Mouse (Mus musculus) hindbrain, embryonic 14.5 days (tissue): ENCODE results near the gene Aco2. TPM values are rescaled to one million over a fixed set of nuclear protein-coding genes. Genes with fewer than 3 reads are reported as not detected.

ENCODE experiments used
- ATAC-seq: fragments of 200-750 bp; cut with Nextera tagmentation; 2 replicates; pipeline ENCODE4 v1.8.0; 2017; ENCODE audit warnings: moderate number of reproducible peaks, mild to moderate bottlenecking, moderate TSS enrichment, moderate library complexity; ENCODE audit not compliant: low FRiP score
- DNase-seq: peaks from one replicate; pipeline ENCODE4 v3.0.0-alpha.2; 2015; ENCODE audit warnings: low spot score
- H3K27ac ChIP-seq: fragments of 300-500 bp; sonication (generic); 2 replicates; pipeline ENCODE4 v1.5.1; 2014; ENCODE audit warnings: mild to moderate bottlenecking, moderate library complexity
- H3K27me3 ChIP-seq: fragments of 300-500 bp; sonication (generic); 2 replicates; pipeline ENCODE4 v1.6.1; 2014; ENCODE audit warnings: mild to moderate bottlenecking, low read length, mixed read lengths; ENCODE audit not compliant: control insufficient read depth, insufficient read depth
- H3K36me3 ChIP-seq: fragments of 300-500 bp; sonication (generic); replicated peaks from 2 replicates; pipeline ENCODE4 v1.6.1; 2014; ENCODE audit not compliant: control insufficient read depth, insufficient read depth
- H3K4me1 ChIP-seq: fragments of 300-500 bp; sonication (generic); replicated peaks from 2 replicates; pipeline ENCODE4 v1.6.1; 2014; ENCODE audit warnings: antibody characterized with exemption, low read length, mixed read lengths; ENCODE audit not compliant: control insufficient read depth, insufficient read depth
- H3K4me2 ChIP-seq: fragments of 300-500 bp; sonication (generic); replicated peaks from 2 replicates; pipeline ENCODE4 v1.6.1; 2014; ENCODE audit warnings: mild to moderate bottlenecking, moderate library complexity
- H3K4me3 ChIP-seq: fragments of 300-500 bp; sonication (generic); replicated peaks from 2 replicates; pipeline ENCODE4 v1.5.1; 2014; ENCODE audit warnings: mild to moderate bottlenecking, low read length
- H3K9ac ChIP-seq: fragments of 300-500 bp; sonication (generic); 2 replicates; pipeline ENCODE4 v1.6.1; 2014
- H3K9me3 ChIP-seq: fragments of 300-500 bp; sonication (generic); 2 replicates; pipeline ENCODE4 v1.6.1; 2016; ENCODE audit warnings: low read length; ENCODE audit not compliant: control insufficient read depth
- WGBS: fragments of 180-500 bp; shearing (Covaris S2); extraction: QIAGEN DNeasy Blood & Tissue Kit; methylation state at CpG from one replicate; pipeline ENCODE4 v1.1.7; 2014; 5-methylcytosine and 5-hydroxymethylcytosine counted together
- polyA plus RNA-seq: library from polyadenylated mRNA; unstranded; fragments of >200 nt; fragmentation: Nextera tagmentation; extraction: Ambion mirVana; gene quantifications from 2 replicates; pipeline ENCODE4 v1.2.1, GENCODE M21; 2014

The Aco2 gene
- polyA plus RNA-seq, 1 experiment from 2014 or later, result 252 TPM

DNA sequence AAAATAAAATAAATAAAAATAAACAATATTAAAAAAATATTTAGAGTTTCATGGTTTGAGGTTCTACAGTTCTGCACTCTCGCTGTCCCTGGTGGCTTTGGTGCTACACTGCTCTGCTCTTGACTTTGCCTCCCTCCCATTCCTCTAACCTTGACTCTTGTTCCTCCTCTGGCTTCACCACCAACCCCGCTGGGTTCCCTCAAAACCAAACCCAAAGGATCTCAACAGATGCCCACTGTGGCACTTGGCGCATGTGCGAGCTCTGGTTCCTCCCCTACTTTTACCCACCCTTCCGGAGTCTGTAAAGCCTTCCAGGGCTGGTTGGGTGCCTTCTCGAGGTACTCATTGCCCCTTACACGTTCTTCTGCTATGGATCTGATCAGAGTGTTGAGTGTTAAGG lies 29.8 kb upstream of the Aco2 start:
- no peak for ATAC-seq
- Histone ChIP-seq H3K9ac (no peak overlapping the region), H3K9me3 (no peaks in the 10 kb centered on the region), H3K27ac (no peak overlapping the region), H3K4me2 (no peak overlapping the region), H3K27me3 (no peaks in the 10 kb centered on the region), H3K36me3 (no peaks in the 10 kb centered on the region; the same call in 1 of the 2 replicates), H3K4me1 (peaks cover 7% of the 10 kb centered on the region; the same call in 1 of the 2 replicates), H3K4me3 (no peak overlapping the region)
- WGBS, result 84% methylated on average over 7 of the region's 7 CpGs
- no peak for DNase-seq

DNA sequence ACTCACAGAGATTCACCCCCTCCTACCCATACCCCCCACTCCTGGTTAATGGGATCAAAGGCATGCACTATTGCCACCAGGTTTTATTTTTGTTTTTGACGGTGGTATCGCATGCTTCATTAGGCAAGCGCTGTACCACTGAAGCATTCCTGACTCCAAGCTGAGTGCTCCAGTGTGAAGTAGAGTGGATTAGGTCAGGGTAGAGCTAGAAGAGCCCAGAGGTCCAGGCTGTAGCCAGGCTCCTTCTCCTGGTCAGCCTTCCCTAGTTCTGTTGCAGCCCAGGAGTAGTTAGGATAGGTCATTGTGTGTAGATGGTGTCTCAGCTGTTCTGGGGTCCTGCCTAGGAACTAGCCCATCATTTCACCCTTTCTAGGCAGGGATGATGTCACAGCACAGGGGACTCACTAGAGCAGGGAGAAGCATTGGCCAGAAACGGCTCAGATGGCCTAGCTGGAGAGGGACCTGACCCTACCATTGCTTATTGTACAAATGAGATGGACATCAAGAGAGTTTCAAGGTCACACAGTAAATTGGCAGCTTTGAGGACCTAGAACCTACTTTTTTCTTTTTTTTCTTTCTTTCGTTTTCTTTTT lies 27.0 kb upstream of the Aco2 start:
- no peak overlapping the region for H3K4me3 ChIP-seq
- no peak overlapping the region for H3K4me2 ChIP-seq
- DNase-seq (no peak), ATAC-seq (no peak)
- H3K4me1 ChIP-seq, result no peaks in the 10 kb centered on the region
- H3K9me3 ChIP-seq, result no peaks in the 10 kb centered on the region
- H3K9ac ChIP-seq, result no peak overlapping the region
- no peak overlapping the region for H3K27ac ChIP-seq
- 70% methylated on average over 5 of the region's 5 CpGs for WGBS
- H3K36me3 ChIP-seq, result peaks cover 25% of the 10 kb centered on the region
- H3K27me3 ChIP-seq, result no peaks in the 10 kb centered on the region

DNA sequence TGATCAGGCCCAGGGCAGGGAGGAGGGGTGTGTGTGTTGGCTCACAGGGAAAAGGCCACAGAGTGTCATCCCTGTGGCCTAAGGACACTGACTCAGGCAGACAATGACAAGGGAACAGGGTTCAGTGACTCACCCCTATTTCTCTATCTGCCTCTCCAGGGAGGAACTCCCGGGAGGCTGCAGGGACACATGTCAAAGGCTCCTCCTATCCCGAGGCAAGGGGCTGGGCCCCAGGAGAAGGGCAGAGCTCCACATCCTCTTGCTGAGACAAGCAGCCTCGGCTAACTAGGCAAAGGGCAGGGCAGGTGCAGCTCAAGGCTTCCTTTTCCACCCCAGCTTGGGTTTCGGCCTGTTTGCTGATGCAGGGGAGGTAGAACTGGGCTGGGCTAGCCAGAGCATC lies 26.4 kb upstream of the Aco2 start:
- H3K9ac ChIP-seq, result no peak overlapping the region
- 34% methylated on average over 4 of the region's 4 CpGs for WGBS
- H3K4me1 ChIP-seq, result no peaks in the 10 kb centered on the region
- no peaks in the 10 kb centered on the region for H3K27me3 ChIP-seq
- H3K9me3 ChIP-seq, result no peaks in the 10 kb centered on the region
- H3K36me3 ChIP-seq, result peaks cover 31% of the 10 kb centered on the region
- ATAC-seq (no peak), DNase-seq (no peak)
- no peak overlapping the region for H3K27ac ChIP-seq
- H3K4me2 ChIP-seq, result no peak overlapping the region
- no peak overlapping the region for H3K4me3 ChIP-seq

DNA sequence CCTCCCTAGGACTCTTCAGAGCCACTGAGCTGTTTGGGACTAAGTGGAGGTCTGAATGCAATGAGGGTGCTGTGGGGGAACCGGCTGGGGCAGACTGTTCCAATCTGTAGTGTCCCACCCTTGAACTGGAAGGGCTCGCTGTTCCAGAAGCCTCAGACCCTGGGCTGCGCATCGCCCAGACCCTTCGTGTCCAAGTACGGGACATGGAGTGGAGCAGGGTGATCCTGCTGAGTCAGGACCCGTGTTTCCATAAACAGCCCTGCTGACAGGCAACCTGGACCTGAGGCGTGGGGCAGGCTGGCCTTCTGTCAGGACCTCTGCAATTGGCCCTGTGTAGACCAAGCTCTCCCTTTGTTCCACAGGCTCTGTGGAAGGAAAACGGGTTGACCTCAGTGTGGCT lies 25.4 kb upstream of the Aco2 start:
- 0 out of 2 replicates have a peak, but pooled peaks have one; percentile 27 for ATAC-seq
- WGBS, result 91% methylated on average over 9 of the region's 9 CpGs

GRCm38 (mm10) chr15:81847161-81847560 lies 24.9 kb upstream of the Aco2 start:
- Histone ChIP-seq H3K27me3 (no peaks in the 10 kb centered on the region), H3K9ac (no peak overlapping the region), H3K9me3 (no peaks in the 10 kb centered on the region), H3K27ac (no peak overlapping the region), H3K4me1 (no peaks in the 10 kb centered on the region), H3K36me3 (peaks cover 43% of the 10 kb centered on the region), H3K4me2 (no peak overlapping the region), H3K4me3 (no peak overlapping the region)
- 92% methylated on average over 4 of the region's 4 CpGs for WGBS
- no peak for ATAC-seq
- no peak for DNase-seq

More for the DNA sequence above, 25.4 kb upstream of the Aco2 start:
- Histone ChIP-seq H3K4me2 (no peak overlapping the region), H3K27ac (no peak overlapping the region), H3K9me3 (no peaks in the 10 kb centered on the region), H3K9ac (no peak overlapping the region), H3K36me3 (peaks cover 42% of the 10 kb centered on the region), H3K4me3 (no peak overlapping the region), H3K4me1 (no peaks in the 10 kb centered on the region), H3K27me3 (no peaks in the 10 kb centered on the region)
- DNase-seq, result no peak

- Histone ChIP-seq H3K27ac (no peak overlapping the region), H3K27me3 (no peaks in the 10 kb centered on the region), H3K9ac (no peak overlapping the region), H3K9me3 (no peaks in the 10 kb centered on the region), H3K4me3 (no peak overlapping the region), H3K4me2 (no peak overlapping the region), H3K36me3 (peaks cover 43% of the 10 kb centered on the region), H3K4me1 (no peaks in the 10 kb centered on the region)
- WGBS, result 82% methylated on average over 5 of the region's 5 CpGs
- ATAC-seq (no peak), DNase-seq (no peak)
Observed at GRCm38 (mm10) chr15:81847861-81848260, 24.2 kb upstream of the Aco2 start.

DNA sequence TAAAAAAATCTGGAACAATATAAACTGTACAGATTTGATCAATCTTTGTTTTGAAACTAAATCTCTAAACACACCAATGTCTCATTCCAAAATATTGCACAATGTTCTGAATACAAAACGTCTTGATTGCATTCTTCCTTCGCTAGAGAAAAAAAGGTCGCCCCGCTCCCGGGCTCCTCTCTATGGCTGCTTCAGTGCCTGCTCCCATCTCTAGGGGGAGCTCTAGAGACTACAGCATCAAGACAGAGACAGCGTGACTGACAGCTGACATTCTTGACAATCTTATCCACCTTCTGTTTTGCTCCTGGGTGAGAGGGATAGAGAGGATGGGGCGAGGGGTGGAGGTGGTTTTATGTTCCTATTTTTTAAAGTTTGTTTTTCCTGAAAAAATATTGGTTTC lies 23.8 kb upstream of the Aco2 start:
- no peak overlapping the region for H3K27ac ChIP-seq
- peaks cover 43% of the 10 kb centered on the region for H3K36me3 ChIP-seq
- H3K9ac ChIP-seq, result no peak overlapping the region
- H3K4me2 ChIP-seq, result no peak overlapping the region
- ATAC-seq (no peak), DNase-seq (no peak)
- no peaks in the 10 kb centered on the region for H3K27me3 ChIP-seq
- no peaks in the 10 kb centered on the region for H3K4me1 ChIP-seq
- no peak overlapping the region for H3K4me3 ChIP-seq
- WGBS, result 42% methylated on average over 7 of the region's 7 CpGs
- no peaks in the 10 kb centered on the region for H3K9me3 ChIP-seq

DNA sequence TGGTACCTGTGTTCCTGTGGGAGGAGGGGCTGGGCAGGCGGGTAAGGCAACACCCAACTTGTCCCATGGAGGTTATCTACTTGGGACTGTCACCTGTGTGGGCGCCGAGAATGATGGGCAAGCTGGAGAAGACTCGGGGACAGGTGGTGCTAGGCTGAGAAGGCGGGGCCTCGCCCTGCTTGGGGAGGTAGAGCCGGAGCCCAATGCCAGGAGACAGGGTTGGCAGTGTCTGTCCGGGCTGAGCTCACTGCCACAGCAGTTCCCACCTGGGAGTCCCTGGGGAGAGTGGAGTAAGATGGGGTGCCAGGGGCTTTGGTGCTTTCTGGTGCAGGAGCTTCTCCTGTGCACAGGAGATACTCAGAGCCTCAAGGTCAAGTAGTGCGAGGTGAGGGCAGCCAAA lies 23.0 kb upstream of the Aco2 start:
- ATAC-seq (no peak), DNase-seq (no peak)
- peaks cover 43% of the 10 kb centered on the region for H3K36me3 ChIP-seq
- H3K9me3 ChIP-seq, result no peaks in the 10 kb centered on the region
- WGBS, result 87% methylated on average over 9 of the region's 9 CpGs
- H3K27me3 ChIP-seq, result no peaks in the 10 kb centered on the region
- H3K4me3 ChIP-seq, result no peak overlapping the region
- no peaks in the 10 kb centered on the region for H3K4me1 ChIP-seq
- H3K9ac ChIP-seq, result no peak overlapping the region
- no peak overlapping the region for H3K4me2 ChIP-seq
- no peak overlapping the region for H3K27ac ChIP-seq

GRCm38 (mm10) chr15:81850718-81851117 lies 21.4 kb upstream of the Aco2 start:
- Histone ChIP-seq H3K27ac (no peak overlapping the region), H3K4me2 (no peak overlapping the region), H3K27me3 (no peaks in the 10 kb centered on the region), H3K9me3 (no peaks in the 10 kb centered on the region), H3K4me3 (no peak overlapping the region), H3K4me1 (peaks cover 9% of the 10 kb centered on the region), H3K36me3 (peaks cover 43% of the 10 kb centered on the region), H3K9ac (no peak overlapping the region)
- ATAC-seq (no peak), DNase-seq (no peak)
- WGBS, result 90% methylated on average over 14 of the region's 14 CpGs

- no peaks in the 10 kb centered on the region for H3K9me3 ChIP-seq
- DNase-seq, result no peak
- H3K4me1 ChIP-seq, result peaks cover 11% of the 10 kb centered on the region
- H3K9ac ChIP-seq, result no peak overlapping the region
- no peak overlapping the region for H3K27ac ChIP-seq
- H3K27me3 ChIP-seq, result no peaks in the 10 kb centered on the region
- H3K36me3 ChIP-seq, result peaks cover 43% of the 10 kb centered on the region
- H3K4me2 ChIP-seq, result no peak overlapping the region
- 97% methylated on average over 15 of the region's 15 CpGs for WGBS
- no peak overlapping the region for H3K4me3 ChIP-seq
- ATAC-seq, result no peak
Observed at GRCm38 (mm10) chr15:81851375-81851774, 20.7 kb upstream of the Aco2 start.
